In genomic region chr5:93044584-93045370, GRCm38 (mm10) we compare ENCODE assay signal across 8 mouse cellular contexts. TPM values are rescaled to one million over a fixed set of nuclear protein-coding genes. Genes with fewer than 3 reads are reported as not detected.
DNase-seq lines count a peak whose midpoint lies in the region; ATAC-seq and TF ChIP-seq lines count a peak whose summit lies in the region.

Gene Sowahb (minus strand): TSS chr5:93045022.

- peak; percentile 38 to 51 for DNase-seq in adrenal gland, adult 18-20 months (ENCODE audit: low spot score in 2 of 2)
- no peak for DNase-seq in adrenal gland, postnatal 4 days (ENCODE audit: low spot score in 2 of 2)
- DNase-seq in cerebellum, adult 11 months, result peak; percentile 83
- peak; percentile 94 for DNase-seq in kidney, adult 2 months
- DNase-seq in liver, embryonic 14.5 days (ENCODE audit: low read depth in 3 of 3, low spot score in 3 of 3), result peak in 2 of 3 experiments; percentile 31 to 37
- DNase-seq in neural tube, embryonic 10.5 days (ENCODE audit: extremely low spot score, low spot score), result peak; percentile 67
- peak; percentile 61 to 70 for DNase-seq in urinary bladder, postnatal 4 days (ENCODE audit: low spot score in 2 of 2)

- H3K9ac ChIP-seq in forebrain, embryonic 15.5 days (replicated peaks), result peak within 1 kb of the TSS; percentile 44
- H3K9ac ChIP-seq in liver, embryonic 14.5 days (replicated peaks), result no peak within 1 kb of the TSS

- no peak within 1 kb of the TSS for H3K27ac ChIP-seq in forebrain, embryonic 15.5 days (replicated peaks)
- H3K27ac ChIP-seq in kidney, adult 2 months (ENCODE audit: insufficient read depth, low read depth, low read length), result peak within 1 kb of the TSS; percentile 77
- H3K27ac ChIP-seq in liver, embryonic 14.5 days, result no peak within 1 kb of the TSS

- H3K27me3 ChIP-seq in forebrain, embryonic 15.5 days, result peaks cover 53% of the 10 kb centered on the region
- H3K27me3 ChIP-seq in kidney, adult 2 months (replicated peaks; ENCODE audit: control insufficient read depth, insufficient read depth, low read length), result no peaks in the 10 kb centered on the region
- peaks cover 39% of the 10 kb centered on the region for H3K27me3 ChIP-seq in liver, embryonic 14.5 days (ENCODE audit: control insufficient read depth, insufficient read depth, low read length)

- TF ChIP-seq EP300 in liver, embryonic 14.5 days (IDR thresholded peaks at IDR 0.05; ENCODE audit: low read depth), result no peak

- peak within 1 kb of the TSS; percentile 95 for H3K4me2 ChIP-seq in forebrain, embryonic 15.5 days (replicated peaks)
- peak within 1 kb of the TSS; percentile 45 for H3K4me2 ChIP-seq in liver, embryonic 14.5 days (ENCODE audit: low read depth)

- under 1% methylated on average over 68 of the region's 68 CpGs for WGBS in forebrain, embryonic 15.5 days
- under 1% methylated on average over 65 of the region's 68 CpGs for WGBS in kidney, adult 2 months
- under 1% methylated on average over 66 of the region's 68 CpGs for WGBS in liver, embryonic 14.5 days (ENCODE audit: insufficient replicate concordance)

- peak within 1 kb of the TSS; percentile 48 for H3K4me3 ChIP-seq in forebrain, embryonic 15.5 days
- H3K4me3 ChIP-seq in kidney, adult 2 months (ENCODE audit: insufficient read depth, low read depth, low read length), result peak within 1 kb of the TSS; percentile 78
- H3K4me3 ChIP-seq in liver, embryonic 14.5 days (ENCODE audit: insufficient read depth in 1 of 2, low read depth in 2 of 2, low read length in 2 of 2), result peak within 1 kb of the TSS; percentile 2 to 20; a peak in 3 of 4 replicates

- peaks cover 25% of the 10 kb centered on the region for H3K4me1 ChIP-seq in forebrain, embryonic 15.5 days
- H3K4me1 ChIP-seq in kidney, adult 2 months (ENCODE audit: control insufficient read depth, insufficient read depth, low read length), result peaks cover 26% of the 10 kb centered on the region
- no peaks in the 10 kb centered on the region; a peak in 1 of 4 replicates for H3K4me1 ChIP-seq in liver, embryonic 14.5 days (replicated peaks; ENCODE audit: control insufficient read depth in 2 of 2, insufficient read depth in 2 of 2, low read length in 1 of 2)

- ATAC-seq in forebrain, embryonic 15.5 days (replicated peaks), result peak; percentile 66
- ATAC-seq in liver, embryonic 14.5 days (ENCODE audit: insufficient read depth), result peak; percentile 82

- H3K36me3 ChIP-seq in forebrain, embryonic 15.5 days, result no peaks in the 10 kb centered on the region
- H3K36me3 ChIP-seq in kidney, adult 2 months (ENCODE audit: control insufficient read depth, insufficient read depth, low read length), result no peaks in the 10 kb centered on the region
- H3K36me3 ChIP-seq in liver, embryonic 14.5 days (replicated peaks; ENCODE audit: control insufficient read depth, insufficient read depth, low read depth), result no peaks in the 10 kb centered on the region

- no peak for TF ChIP-seq CTCF in kidney, adult 2 months (conservative IDR thresholded peaks at IDR 0.05; ENCODE audit: insufficient read depth, insufficient read length, low read depth, low read length)
- no peak for TF ChIP-seq CTCF in liver, embryonic 14.5 days (IDR thresholded peaks at IDR 0.05; ENCODE audit: low read depth)

- TF ChIP-seq POLR2A in kidney, adult 2 months (IDR thresholded peaks at IDR 0.05; ENCODE audit: low read depth, low read length), result no peak

- no peaks in the 10 kb centered on the region for H3K9me3 ChIP-seq in forebrain, embryonic 15.5 days
- no peaks in the 10 kb centered on the region for H3K9me3 ChIP-seq in liver, embryonic 14.5 days (ENCODE audit: control insufficient read depth, low read length)

RNA-seq across cellular contexts. Expression of gene Sowahb, which starts in this region (rescaled TPM):
- under 1 TPM; 0.06 to 0.13 TPM for total RNA-seq in adrenal gland, adult 18-20 months (2021)
- under 1 TPM; 0.85 to 0.90 TPM for total RNA-seq in adrenal gland, postnatal 4 days (2021)
- polyA plus RNA-seq in forebrain, embryonic 15.5 days (2015; fragmentation: Nextera tagmentation; extraction: Ambion mirVana), result 0.08 TPM in 1 of 2 replicates, not detected in the other
- 7.8 and 10.1 TPM in 2 replicates for polyA plus RNA-seq in kidney, adult 2 months (2012; rRNA removed)
- 0.50 and 0.64 TPM in 2 replicates for polyA plus RNA-seq in liver, embryonic 14.5 days (2012; rRNA removed)
- polyA plus RNA-seq in liver, embryonic 14.5 days (2014; fragmentation: Nextera tagmentation; extraction: Ambion mirVana), result 0.83 and 0.85 TPM in 2 replicates

Comparison
In these comparisons a context has a peak if more than half of its experiments do, and no peak if none do; other contexts are left out.
1. Peak in DNase-seq in adrenal gland, adult 18-20 months; RNA of the gene not detected or under 1 TPM.
2. Peak in ATAC-seq, H3K4me3 ChIP-seq, H3K9ac ChIP-seq and H3K4me2 ChIP-seq in forebrain, embryonic 15.5 days; RNA of the gene not detected or under 1 TPM.
3. Peak in DNase-seq, ATAC-seq, H3K4me3 ChIP-seq and H3K4me2 ChIP-seq in liver, embryonic 14.5 days; RNA of the gene not detected or under 1 TPM.
4. DNase-seq: peak in cerebellum, adult 11 months (single experiment), kidney, adult 2 months (single experiment), neural tube, embryonic 10.5 days (single experiment) and urinary bladder, postnatal 4 days (2 of 2); none in adrenal gland, postnatal 4 days (0 of 2).
5. H3K4me3 ChIP-seq: peak in every context shown above with its lines; median percentile 78 in kidney, adult 2 months; 48 in forebrain, embryonic 15.5 days; 11 in liver, embryonic 14.5 days.